Mouse (Mus musculus) bone marrow, adult 2 months (tissue): Measurements from ENCODE around the gene Gadd45gip1. TPM values are rescaled to one million over a fixed set of nuclear protein-coding genes. Genes with fewer than 3 reads are reported as not detected.
A peak's percentile ranks its signal among the peaks of the same experiment; 100 is the strongest.

ENCODE experiments used
- H3K27ac ChIP-seq: fragments of 200-500 bp; 2 replicates; pipeline ENCODE4 v1.5.1; 2012; ENCODE audit warnings: low read depth, mild to moderate bottlenecking, control low read depth, inconsistent platforms, low read length; ENCODE audit not compliant: control insufficient read depth, poor library complexity, insufficient read depth
- H3K4me1 ChIP-seq: fragments of 200-500 bp; 2 replicates; pipeline ENCODE4 v1.6.1; 2011; ENCODE audit warnings: low read length; ENCODE audit not compliant: control insufficient read depth, insufficient read depth
- H3K4me3 ChIP-seq: fragments of 200-500 bp; replicated peaks from 2 replicates; pipeline ENCODE3; 2011; ENCODE audit warnings: mild to moderate bottlenecking, low read depth, low read length, control low read depth; ENCODE audit not compliant: control insufficient read depth
- CTCF ChIP-seq: fragments of 200-500 bp; IDR thresholded peaks from 2 replicates; pipeline ENCODE4 v1.5.1; 2011; ENCODE audit warnings: low read length, control low read depth; ENCODE audit not compliant: control insufficient read depth, insufficient read depth
- POLR2A ChIP-seq: fragments of 200-500 bp; IDR thresholded peaks from 2 replicates; pipeline ENCODE4 v1.6.1; 2011; ENCODE audit warnings: low read depth, mild to moderate bottlenecking, control low read depth, low read length, borderline replicate concordance; ENCODE audit not compliant: control insufficient read depth
- WGBS: fragments of 180-500 bp; shearing (Covaris S2); methylation state at CpG from one replicate; pipeline ENCODE4 v1.1.7; 2018; 5-methylcytosine and 5-hydroxymethylcytosine counted together
- polyA plus RNA-seq: library from polyadenylated mRNA; stranded (reverse); fragments of >200 nt; gene quantifications from 2 replicates; pipeline ENCODE4 v1.2.4, GENCODE M21; 2011; ENCODE audit warnings: low replicate concordance; ENCODE audit not compliant: missing spikeins, insufficient read depth, insufficient read length

Gene Gadd45gip1
- polyA plus RNA-seq, 1 experiment = 20.5 TPM

GRCm38 (mm10) chr8:84799999-84800831, 31.1 kb upstream of the Gadd45gip1 start, which contains the start of gene Nfix:
TSS of gene Nfix (minus strand) at chr8:84800344.
- 19% methylated on average over 121 of the region's 125 CpGs for WGBS
- H3K27ac ChIP-seq = peak within 1 kb of the TSS; percentile 60; the same call in 1 of the 2 replicates

GRCm38 (mm10) chr8:84806031-84806430, 25.3 kb upstream of the Gadd45gip1 start:
- no peak for TF ChIP-seq CTCF
- TF ChIP-seq POLR2A = no peak
- no peak overlapping the region for H3K27ac ChIP-seq
- no peak overlapping the region for H3K4me3 ChIP-seq
- H3K4me1 ChIP-seq = no peaks in the 10 kb centered on the region
- WGBS = 97% methylated on average over 5 of the region's 5 CpGs

More at GRCm38 (mm10) chr8:84799999-84800831, 31.1 kb upstream of the Gadd45gip1 start, which contains the start of gene Nfix:
- TF ChIP-seq CTCF = 0 out of 2 replicates have a peak, but pooled peaks have one; percentile 8
- TF ChIP-seq POLR2A = 0 out of 2 replicates have a peak, but pooled peaks have one; percentile 26
- Histone ChIP-seq H3K4me1 (peaks cover 3% of the 10 kb centered on the region; the same call in 1 of the 2 replicates), H3K4me3 (peak within 1 kb of the TSS; percentile 96)

- TF ChIP-seq CTCF = no peak
- TF ChIP-seq POLR2A = no peak
- H3K4me3 ChIP-seq = no peak overlapping the region
- no peak overlapping the region for H3K27ac ChIP-seq
- 81% methylated on average over 12 of the region's 12 CpGs for WGBS
- no peaks in the 10 kb centered on the region for H3K4me1 ChIP-seq
Measured at GRCm38 (mm10) chr8:84809109-84809940, 22.0 kb upstream of the Gadd45gip1 start.

- no peak overlapping the region for H3K27ac ChIP-seq
Measured at GRCm38 (mm10) chr8:84809941-84810280, 21.4 kb upstream of the Gadd45gip1 start.

GRCm38 (mm10) chr8:84810896-84811295, 20.4 kb upstream of the Gadd45gip1 start:
- TF ChIP-seq POLR2A (no peak), CTCF (peak; percentile 64; the same call in 1 of the 2 replicates)
- no peaks in the 10 kb centered on the region; the same call in 1 of the 2 replicates for H3K4me1 ChIP-seq
- no peak overlapping the region for H3K27ac ChIP-seq
- H3K4me3 ChIP-seq = no peak overlapping the region
- 2% methylated on average over 32 of the region's 32 CpGs for WGBS

More at GRCm38 (mm10) chr8:84809941-84810280, 21.4 kb upstream of the Gadd45gip1 start:
- 90% methylated on average over 5 of the region's 5 CpGs for WGBS
- Histone ChIP-seq H3K4me3 (no peak overlapping the region), H3K4me1 (no peaks in the 10 kb centered on the region)
- TF ChIP-seq POLR2A = no peak
- TF ChIP-seq CTCF = no peak

GRCm38 (mm10) chr8:84811303-84811702, 20.0 kb upstream of the Gadd45gip1 start:
- WGBS = 48% methylated on average over 10 of the region's 10 CpGs
- H3K27ac ChIP-seq = no peak overlapping the region
- no peaks in the 10 kb centered on the region; the same call in 1 of the 2 replicates for H3K4me1 ChIP-seq
- TF ChIP-seq CTCF (no peak), POLR2A (no peak)
- H3K4me3 ChIP-seq = no peak overlapping the region

- no peak overlapping the region for H3K27ac ChIP-seq
- H3K4me1 ChIP-seq = no peaks in the 10 kb centered on the region; the same call in 1 of the 2 replicates
- TF ChIP-seq POLR2A (no peak), CTCF (peak; percentile 77)
- 3% methylated on average over 5 of the region's 5 CpGs for whole genome bisulfite sequencing
- H3K4me3 ChIP-seq = no peak overlapping the region
Measured at GRCm38 (mm10) chr8:84813059-84813458, 18.3 kb upstream of the Gadd45gip1 start.

- WGBS = 71% methylated on average over 3 of the region's 3 CpGs
- no peaks in the 10 kb centered on the region; the same call in 1 of the 2 replicates for H3K4me1 ChIP-seq
Measured at GRCm38 (mm10) chr8:84813830-84814229, 17.5 kb upstream of the Gadd45gip1 start.

More at GRCm38 (mm10) chr8:84813830-84814229, 17.5 kb upstream of the Gadd45gip1 start:
- H3K4me3 ChIP-seq = no peak overlapping the region
- no peak overlapping the region for H3K27ac ChIP-seq
- TF ChIP-seq CTCF = no peak
